Mouse (Mus musculus): ENCODE measurements around the gene Ctsd.

GRCm38 (mm10) chr7:142375261-142375724 lies 12.5 kb downstream of the Ctsd start:
- no peak for TF ChIP-seq CTCF (IDR thresholded peaks at IDR 0.05; ENCODE audit: control insufficient read depth, insufficient read depth, insufficient read length)
- no peak for TF ChIP-seq MYOG (IDR thresholded peaks at IDR 0.05; ENCODE audit: control insufficient read depth, extremely low read depth, insufficient read length)
- no peak for TF ChIP-seq FOSL1 (IDR thresholded peaks at IDR 0.05; ENCODE audit: insufficient read depth, low read length, poor library complexity, severe bottlenecking)
